Mouse (Mus musculus): ENCODE data around the gene Elmo1.

GRCm38 (mm10) chr13:20564414-20564813 is 474.0 kb downstream of the Elmo1 start:
- TF ChIP-seq POLR2A (IDR thresholded peaks at IDR 0.05; ENCODE audit: insufficient read depth, low read length) (no peak), EP300 (IDR thresholded peaks at IDR 0.05; ENCODE audit: insufficient read depth, low read depth, low read length) (no peak), CTCF (IDR thresholded peaks at IDR 0.05; ENCODE audit: low read depth, low read length) (peak; percentile 44)

Data from ES-Bruce4 (cell line).